Mouse (Mus musculus): ENCODE measurements around the gene Pfdn6. TPM values are rescaled to one million over a fixed set of nuclear protein-coding genes. Genes with fewer than 3 reads are reported as not detected.

Pfdn6 gene
- polyA plus RNA-seq, 1 experiment = 29.8 TPM

GRCm38 (mm10) chr17:33911813-33912414 lies 28.2 kb downstream of the Pfdn6 start:
- no peak for DNase-seq

GRCm38 (mm10) chr17:33911052-33911812 lies 28.9 kb downstream of the Pfdn6 start:
- Histone ChIP-seq H3K4me3 (ENCODE audit: control insufficient read depth, insufficient read depth, low read length) (no peak overlapping the region), H3K4me1 (replicated peaks; ENCODE audit: control insufficient read depth, insufficient read depth, low read length) (peaks cover 23% of the 10 kb centered on the region), H3K27ac (ENCODE audit: control insufficient read depth, insufficient read depth, low read length) (no peak overlapping the region), H3K27me3 (ENCODE audit: control insufficient read depth, insufficient read depth, low read length) (no peaks in the 10 kb centered on the region), H3K36me3 (ENCODE audit: control insufficient read depth, insufficient read depth, low read length) (peaks cover 25% of the 10 kb centered on the region)
- TF ChIP-seq CTCF (IDR thresholded peaks at IDR 0.05; ENCODE audit: borderline replicate concordance, control insufficient read depth, extremely low read depth, insufficient read depth, low read length, poor library complexity) = no peak
- no peak for TF ChIP-seq POLR2A (IDR thresholded peaks at IDR 0.05; ENCODE audit: control insufficient read depth, extremely low read depth, insufficient read depth, low read length, poor library complexity)
- 93% methylated on average over 31 of the region's 31 CpGs for WGBS
- DNase-seq = no peak

More at GRCm38 (mm10) chr17:33911813-33912414, 28.2 kb downstream of the Pfdn6 start:
- Histone ChIP-seq H3K4me3 (ENCODE audit: control insufficient read depth, insufficient read depth, low read length) (no peak overlapping the region), H3K27me3 (ENCODE audit: control insufficient read depth, insufficient read depth, low read length) (no peaks in the 10 kb centered on the region), H3K27ac (ENCODE audit: control insufficient read depth, insufficient read depth, low read length) (no peak overlapping the region), H3K4me1 (replicated peaks; ENCODE audit: control insufficient read depth, insufficient read depth, low read length) (peaks cover 26% of the 10 kb centered on the region), H3K36me3 (ENCODE audit: control insufficient read depth, insufficient read depth, low read length) (peaks cover 25% of the 10 kb centered on the region)
- TF ChIP-seq CTCF (IDR thresholded peaks at IDR 0.05; ENCODE audit: borderline replicate concordance, control insufficient read depth, extremely low read depth, insufficient read depth, low read length, poor library complexity) = no peak
- TF ChIP-seq POLR2A (IDR thresholded peaks at IDR 0.05; ENCODE audit: control insufficient read depth, extremely low read depth, insufficient read depth, low read length, poor library complexity) = no peak
- 92% methylated on average over 28 of the region's 28 CpGs for WGBS

- Histone ChIP-seq H3K4me3 (ENCODE audit: control insufficient read depth, insufficient read depth, low read length) (peak overlapping the region; percentile 94), H3K27ac (ENCODE audit: control insufficient read depth, insufficient read depth, low read length) (peak overlapping the region; percentile 85; the same call in 1 of the 2 replicates), H3K4me1 (replicated peaks; ENCODE audit: control insufficient read depth, insufficient read depth, low read length) (peaks cover 23% of the 10 kb centered on the region), H3K27me3 (ENCODE audit: control insufficient read depth, insufficient read depth, low read length) (no peaks in the 10 kb centered on the region), H3K36me3 (ENCODE audit: control insufficient read depth, insufficient read depth, low read length) (peaks cover 25% of the 10 kb centered on the region)
- no peak for DNase-seq
- TF ChIP-seq CTCF (IDR thresholded peaks at IDR 0.05; ENCODE audit: borderline replicate concordance, control insufficient read depth, extremely low read depth, insufficient read depth, low read length, poor library complexity) (no peak), POLR2A (IDR thresholded peaks at IDR 0.05; ENCODE audit: control insufficient read depth, extremely low read depth, insufficient read depth, low read length, poor library complexity) (no peak)
- 48% methylated on average over 11 of the region's 11 CpGs for WGBS
These were observed 29.6 kb downstream of the Pfdn6 start for GRCm38 (mm10) chr17:33910346-33911051.

- WGBS = under 1% methylated on average over 14 of the region's 14 CpGs
- peaks cover 19% of the 10 kb centered on the region for H3K4me1 ChIP-seq (replicated peaks; ENCODE audit: control insufficient read depth, insufficient read depth, low read length)
These were observed 30.3 kb downstream of the Pfdn6 start for GRCm38 (mm10) chr17:33909869-33910250.

GRCm38 (mm10) chr17:33909077-33909868 lies 30.9 kb downstream of the Pfdn6 start, which contains the start of gene Daxx:
TSS of gene Daxx (plus strand) at chr17:33909414.
- Histone ChIP-seq H3K4me1 (replicated peaks; ENCODE audit: control insufficient read depth, insufficient read depth, low read length) (peaks cover 18% of the 10 kb centered on the region), H3K36me3 (ENCODE audit: control insufficient read depth, insufficient read depth, low read length) (peaks cover 25% of the 10 kb centered on the region), H3K4me3 (ENCODE audit: control insufficient read depth, insufficient read depth, low read length) (peak within 1 kb of the TSS; percentile 94), H3K27ac (ENCODE audit: control insufficient read depth, insufficient read depth, low read length) (peak within 1 kb of the TSS; percentile 85), H3K27me3 (ENCODE audit: control insufficient read depth, insufficient read depth, low read length) (no peaks in the 10 kb centered on the region)
- peak; percentile 99 for DNase-seq
- TF ChIP-seq POLR2A (IDR thresholded peaks at IDR 0.05; ENCODE audit: control insufficient read depth, extremely low read depth, insufficient read depth, low read length, poor library complexity) = peak; percentile 70
- TF ChIP-seq CTCF (IDR thresholded peaks at IDR 0.05; ENCODE audit: borderline replicate concordance, control insufficient read depth, extremely low read depth, insufficient read depth, low read length, poor library complexity) = peak; percentile 46; the same call in 1 of the 2 replicates
- WGBS = 2% methylated on average over 68 of the region's 68 CpGs

More at GRCm38 (mm10) chr17:33909869-33910250, 30.3 kb downstream of the Pfdn6 start:
- TF ChIP-seq CTCF (IDR thresholded peaks at IDR 0.05; ENCODE audit: borderline replicate concordance, control insufficient read depth, extremely low read depth, insufficient read depth, low read length, poor library complexity) (no peak), POLR2A (IDR thresholded peaks at IDR 0.05; ENCODE audit: control insufficient read depth, extremely low read depth, insufficient read depth, low read length, poor library complexity) (no peak; the same call in 1 of the 2 replicates)
- H3K4me3 ChIP-seq (ENCODE audit: control insufficient read depth, insufficient read depth, low read length) = peak overlapping the region; percentile 94
- H3K27ac ChIP-seq (ENCODE audit: control insufficient read depth, insufficient read depth, low read length) = peak overlapping the region; percentile 85
- DNase-seq = peak; percentile 58
- H3K36me3 ChIP-seq (ENCODE audit: control insufficient read depth, insufficient read depth, low read length) = peaks cover 25% of the 10 kb centered on the region
- no peaks in the 10 kb centered on the region for H3K27me3 ChIP-seq (ENCODE audit: control insufficient read depth, insufficient read depth, low read length)
